In the genomic region with DNA sequence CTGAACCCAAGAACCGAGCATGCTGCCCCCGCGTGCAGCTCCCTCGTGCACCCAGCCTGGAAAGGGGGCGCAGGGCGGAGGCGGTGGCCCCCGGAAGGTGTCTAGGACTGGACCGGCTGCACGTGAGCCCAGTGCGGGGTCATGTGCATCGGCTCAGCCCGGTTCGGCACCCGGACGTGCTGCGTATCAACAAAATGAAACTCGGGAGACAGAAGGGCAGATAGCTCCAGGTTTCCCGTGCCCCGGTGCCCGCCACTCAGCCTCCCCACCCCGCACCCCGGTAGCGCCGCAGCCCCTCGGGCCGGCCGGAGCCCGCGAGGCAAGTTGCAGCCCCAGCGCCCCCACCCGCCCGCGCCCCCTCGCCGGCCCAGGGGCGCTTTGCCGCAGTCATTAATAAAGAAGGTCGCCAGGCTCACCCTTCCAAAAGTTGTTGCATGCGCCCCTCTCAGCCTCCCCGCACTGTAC, we compare ENCODE assay signal across 8 mouse cellular contexts. TPM values are rescaled to one million over a fixed set of nuclear protein-coding genes. Genes with fewer than 3 reads are reported as not detected.
DNase-seq lines count a peak whose midpoint lies in the region; ATAC-seq and TF ChIP-seq lines count a peak whose summit lies in the region.

No protein-coding gene starts in this region.

- TF ChIP-seq EP300 in liver, postnatal 0 days (IDR thresholded peaks at IDR 0.05; ENCODE audit: low read depth): no peak
- TF ChIP-seq EP300 in stomach, postnatal 0 days (optimal IDR thresholded peaks at IDR 0.05): no peak

- H3K4me1 ChIP-seq in forebrain, embryonic 14.5 days (ENCODE audit: control insufficient read depth, insufficient read depth, low read length): peaks cover 9% of the 10 kb centered on the region
- peaks cover 20% of the 10 kb centered on the region for H3K4me1 ChIP-seq in liver, postnatal 0 days (ENCODE audit: insufficient read depth)
- H3K4me1 ChIP-seq in neural tube, embryonic 12.5 days: peaks cover 22% of the 10 kb centered on the region
- no peaks in the 10 kb centered on the region for H3K4me1 ChIP-seq in stomach, postnatal 0 days (replicated peaks; ENCODE audit: control insufficient read depth, insufficient read depth)

- intact Hi-C loops in heart, postnatal 36 days (cut with DNase I): no loop called here

- no peaks in the 10 kb centered on the region for H3K36me3 ChIP-seq in forebrain, embryonic 14.5 days (ENCODE audit: control insufficient read depth, insufficient read depth, low read length)
- H3K36me3 ChIP-seq in liver, postnatal 0 days (replicated peaks; ENCODE audit: insufficient read depth, low read length): no peaks in the 10 kb centered on the region
- H3K36me3 ChIP-seq in neural tube, embryonic 12.5 days: no peaks in the 10 kb centered on the region
- H3K36me3 ChIP-seq in stomach, postnatal 0 days (ENCODE audit: control insufficient read depth, insufficient read depth, low read length): no peaks in the 10 kb centered on the region

- TF ChIP-seq CTCF in liver, postnatal 0 days (IDR thresholded peaks at IDR 0.05; ENCODE audit: low read depth): no peak
- TF ChIP-seq CTCF in stomach, postnatal 0 days (IDR thresholded peaks at IDR 0.05; ENCODE audit: low read depth): no peak

- peak; percentile 3; the same call in 1 of the 2 replicates for ATAC-seq in forebrain, embryonic 14.5 days
- peak; percentile 20; the same call in 1 of the 2 replicates for ATAC-seq in liver, postnatal 0 days
- no peak for ATAC-seq in neural tube, embryonic 12.5 days (ENCODE audit: low FRiP score, low read depth)
- ATAC-seq in stomach, postnatal 0 days (ENCODE audit: low FRiP score, low TSS enrichment): peak; percentile 40

- peak overlapping the region; percentile 57 for H3K4me3 ChIP-seq in forebrain, embryonic 14.5 days (ENCODE audit: low read depth, low read length)
- H3K4me3 ChIP-seq in liver, postnatal 0 days (ENCODE audit: low read depth, low read length): peak overlapping the region; percentile 89
- H3K4me3 ChIP-seq in neural tube, embryonic 12.5 days: peak overlapping the region; percentile 61
- H3K4me3 ChIP-seq in stomach, postnatal 0 days (ENCODE audit: low read depth, low read length): peak overlapping the region; percentile 79

- peak overlapping the region; percentile 80 for H3K9ac ChIP-seq in forebrain, embryonic 14.5 days (ENCODE audit: low read length)
- peak overlapping the region; percentile 95 for H3K9ac ChIP-seq in liver, postnatal 0 days (replicated peaks)
- H3K9ac ChIP-seq in neural tube, embryonic 12.5 days: peak overlapping the region; percentile 68; the same call in 1 of the 2 replicates
- H3K9ac ChIP-seq in stomach, postnatal 0 days (ENCODE audit: low read length): peak overlapping the region; percentile 95

- peak; percentile 56 for DNase-seq in gastrocnemius, adult 18-20 months (ENCODE audit: low spot score)
- DNase-seq in gastrocnemius, postnatal 25 days: no peak
- no peak for DNase-seq in forebrain, embryonic 14.5 days (ENCODE audit: low spot score)
- peak; percentile 61 to 74 for DNase-seq in heart, postnatal 36 days
- DNase-seq in layer of hippocampus, adult 8-10 months (ENCODE audit: low spot score in 2 of 2): peak; percentile 51 to 63
- no peak for DNase-seq in liver, postnatal 0 days
- DNase-seq in stomach, postnatal 0 days (ENCODE audit: low spot score): no peak

- under 1% methylated on average over 39 of the region's 41 CpGs for WGBS in forebrain, embryonic 14.5 days
- WGBS in liver, postnatal 0 days (ENCODE audit: insufficient replicate concordance): 1% methylated on average over 41 of the region's 41 CpGs
- WGBS in neural tube, embryonic 12.5 days: under 1% methylated on average over 41 of the region's 41 CpGs
- under 1% methylated on average over 41 of the region's 41 CpGs for WGBS in stomach, postnatal 0 days

- H3K4me2 ChIP-seq in forebrain, embryonic 14.5 days (ENCODE audit: low read length): peak overlapping the region; percentile 100
- peak overlapping the region; percentile 99 for H3K4me2 ChIP-seq in liver, postnatal 0 days (ENCODE audit: low read depth, low read length)
- H3K4me2 ChIP-seq in neural tube, embryonic 12.5 days (replicated peaks): peak overlapping the region; percentile 100
- peak overlapping the region; percentile 98 for H3K4me2 ChIP-seq in stomach, postnatal 0 days (replicated peaks; ENCODE audit: low read depth)

- no peak overlapping the region for H3K27ac ChIP-seq in forebrain, embryonic 14.5 days (ENCODE audit: low read depth, low read length)
- H3K27ac ChIP-seq in liver, postnatal 0 days (ENCODE audit: low read depth): peak overlapping the region; percentile 95
- no peak overlapping the region for H3K27ac ChIP-seq in neural tube, embryonic 12.5 days
- H3K27ac ChIP-seq in stomach, postnatal 0 days (replicated peaks): peak overlapping the region; percentile 98

- 0 out of 2 replicates have a peak, but pooled peaks cover 9% of the 10 kb centered on the region for H3K27me3 ChIP-seq in forebrain, embryonic 14.5 days (replicated peaks; ENCODE audit: control insufficient read depth, insufficient read depth, low read length)
- peaks cover 6% of the 10 kb centered on the region; the same call in 1 of the 2 replicates for H3K27me3 ChIP-seq in liver, postnatal 0 days (ENCODE audit: insufficient read depth, low read length)
- H3K27me3 ChIP-seq in neural tube, embryonic 12.5 days (replicated peaks): peaks cover 45% of the 10 kb centered on the region
- no peaks in the 10 kb centered on the region for H3K27me3 ChIP-seq in stomach, postnatal 0 days (ENCODE audit: control insufficient read depth, insufficient read depth, low read length)

- H3K9me3 ChIP-seq in forebrain, embryonic 14.5 days (replicated peaks; ENCODE audit: control insufficient read depth, low read length): no peaks in the 10 kb centered on the region
- H3K9me3 ChIP-seq in liver, postnatal 0 days (ENCODE audit: low read length): no peaks in the 10 kb centered on the region
- no peaks in the 10 kb centered on the region for H3K9me3 ChIP-seq in neural tube, embryonic 12.5 days
- H3K9me3 ChIP-seq in stomach, postnatal 0 days (ENCODE audit: control insufficient read depth, low read length): no peaks in the 10 kb centered on the region

RNA-seq across cellular contexts. Expression of a gene that starts 0.8 kb away (rescaled TPM):
- total RNA-seq in gastrocnemius, adult 18-20 months (2021): 1 to 10 TPM; 6.5 to 9.4 TPM
- 1 to 10 TPM; 2.3 to 3.5 TPM for total RNA-seq in gastrocnemius, postnatal 25 days (2021)
- 0.20 and 0.23 TPM in 2 replicates for polyA plus RNA-seq in forebrain, embryonic 14.5 days (2014; fragmentation: Nextera tagmentation; extraction: Ambion mirVana)
- 10 to 100 TPM in 1 of 2 experiments, 1 to 10 TPM in 1; 9.2 to 11.1 TPM for total RNA-seq in heart, postnatal 36 days (2021)
- 10 to 100 TPM; 50.6 to 54.2 (median 52.0) TPM for total RNA-seq in layer of hippocampus, adult 8-10 months (2022)
- 0.86 and 1.0 TPM in 2 replicates for polyA plus RNA-seq in liver, postnatal 0 days (2015; fragmentation: Nextera tagmentation; extraction: Ambion mirVana)
- 0.23 and 0.32 TPM in 2 replicates for polyA plus RNA-seq in neural tube, embryonic 12.5 days (2016; fragmentation: Nextera tagmentation; extraction: Ambion mirVana)
- polyA plus RNA-seq in stomach, postnatal 0 days (2015; fragmentation: Nextera tagmentation; extraction: Ambion mirVana): 1.2 and 1.3 TPM in 2 replicates

Comparison
In these comparisons a context has a peak if more than half of its experiments do, and no peak if none do; other contexts are left out.
1. DNase-seq: peak in gastrocnemius, adult 18-20 months (single experiment), heart, postnatal 36 days (2 of 2) and layer of hippocampus, adult 8-10 months (2 of 2); none in gastrocnemius, postnatal 25 days (single experiment), forebrain, embryonic 14.5 days (single experiment), liver, postnatal 0 days (single experiment) and stomach, postnatal 0 days (single experiment).
2. H3K27ac ChIP-seq: peak in liver, postnatal 0 days (single experiment) and stomach, postnatal 0 days (single experiment); none in forebrain, embryonic 14.5 days (single experiment) and neural tube, embryonic 12.5 days (single experiment).
3. RNA of a gene that starts 0.8 kb away (total RNA-seq): 50.6 to 54.2 TPM in layer of hippocampus, adult 8-10 months; 9.2 to 11.1 TPM in heart, postnatal 36 days, 6.5 to 9.4 TPM in gastrocnemius, adult 18-20 months and 2.3 to 3.5 TPM in gastrocnemius, postnatal 25 days; every median in the first group is over 4 times any median in the second.
4. Peak in every context shown above with its lines, with median percentiles within 50 percentile points of each other: H3K4me2 ChIP-seq, H3K4me3 ChIP-seq and H3K9ac ChIP-seq.